Mouse (Mus musculus): ENCODE data around the gene Slc35f3.
A peak's percentile ranks its signal among the peaks of the same experiment; 100 is the strongest.

Gene Slc35f3

GRCm38 (mm10) chr8:126327786-126328185, 29.4 kb downstream of the Slc35f3 start:
- DNase-seq (ENCODE audit: low read depth, low spot score) = no peak

GRCm38 (mm10) chr8:126338864-126339263, 40.5 kb downstream of the Slc35f3 start:
- no peak for DNase-seq (ENCODE audit: low read depth, low spot score)

- no peak for DNase-seq (ENCODE audit: low read depth, low spot score)
These were observed 41.0 kb downstream of the Slc35f3 start for GRCm38 (mm10) chr8:126339357-126339756.

GRCm38 (mm10) chr8:126341200-126341599, 42.8 kb downstream of the Slc35f3 start:
- no peak for DNase-seq (ENCODE audit: low read depth, low spot score)

- DNase-seq (ENCODE audit: low read depth, low spot score) = no peak
These were observed 45.1 kb downstream of the Slc35f3 start for GRCm38 (mm10) chr8:126343427-126343826.

GRCm38 (mm10) chr8:126345100-126345499, 46.7 kb downstream of the Slc35f3 start:
- no peak for DNase-seq (ENCODE audit: low read depth, low spot score)

- no peak for DNase-seq (ENCODE audit: low read depth, low spot score)
These were observed 54.9 kb downstream of the Slc35f3 start for GRCm38 (mm10) chr8:126353259-126353658.

GRCm38 (mm10) chr8:126357946-126358345, 59.6 kb downstream of the Slc35f3 start:
- DNase-seq (ENCODE audit: low read depth, low spot score) = no peak

GRCm38 (mm10) chr8:126359296-126359695, 60.9 kb downstream of the Slc35f3 start:
- no peak for DNase-seq (ENCODE audit: low read depth, low spot score)

GRCm38 (mm10) chr8:126360106-126360505, 61.7 kb downstream of the Slc35f3 start:
- DNase-seq (ENCODE audit: low read depth, low spot score) = no peak

GRCm38 (mm10) chr8:126360701-126361100, 62.3 kb downstream of the Slc35f3 start:
- no peak for DNase-seq (ENCODE audit: low read depth, low spot score)

GRCm38 (mm10) chr8:126366251-126366650, 67.9 kb downstream of the Slc35f3 start:
- DNase-seq (ENCODE audit: low read depth, low spot score) = no peak

GRCm38 (mm10) chr8:126368349-126369054, 70.1 kb downstream of the Slc35f3 start:
- peak; percentile 26 for DNase-seq (ENCODE audit: low read depth, low spot score)

GRCm38 (mm10) chr8:126371871-126372270, 73.5 kb downstream of the Slc35f3 start:
- no peak for DNase-seq (ENCODE audit: low read depth, low spot score)

- no peak for DNase-seq (ENCODE audit: low read depth, low spot score)
These were observed 81.2 kb downstream of the Slc35f3 start for GRCm38 (mm10) chr8:126379580-126379979.

GRCm38 (mm10) chr8:126380141-126380540, 81.8 kb downstream of the Slc35f3 start:
- no peak for DNase-seq (ENCODE audit: low read depth, low spot score)

- DNase-seq (ENCODE audit: low read depth, low spot score) = no peak
These were observed 82.9 kb downstream of the Slc35f3 start for GRCm38 (mm10) chr8:126381299-126381698.

GRCm38 (mm10) chr8:126382216-126382615, 83.9 kb downstream of the Slc35f3 start:
- DNase-seq (ENCODE audit: low read depth, low spot score) = peak; percentile 25

GRCm38 (mm10) chr8:126382749-126383148, 84.4 kb downstream of the Slc35f3 start:
- peak; percentile 9 for DNase-seq (ENCODE audit: low read depth, low spot score)

- no peak for DNase-seq (ENCODE audit: low read depth, low spot score)
These were observed 89.2 kb downstream of the Slc35f3 start for GRCm38 (mm10) chr8:126387566-126387965.

GRCm38 (mm10) chr8:126391541-126391940, 93.2 kb downstream of the Slc35f3 start:
- DNase-seq (ENCODE audit: low read depth, low spot score) = no peak

GRCm38 (mm10) chr8:126395386-126395785, 97.0 kb downstream of the Slc35f3 start:
- no peak for DNase-seq (ENCODE audit: low read depth, low spot score)

- no peak for DNase-seq (ENCODE audit: low read depth, low spot score)
These were observed 97.6 kb downstream of the Slc35f3 start for GRCm38 (mm10) chr8:126395917-126396316.

GRCm38 (mm10) chr8:126398349-126398748, 100.0 kb downstream of the Slc35f3 start:
- no peak for DNase-seq (ENCODE audit: low read depth, low spot score)
